Mouse (Mus musculus) layer of hippocampus, postnatal 10 days (tissue): Measurements from ENCODE around the gene H2-DMa. TPM values are rescaled to one million over a fixed set of nuclear protein-coding genes. Genes with fewer than 3 reads are reported as not detected.

Experiments
- DNase-seq, 2 experiments: peaks; one replicate each; pipeline ENCODE4 v3.0.0; 2021; ENCODE audit warnings: low spot score in 2 of 2
- total RNA-seq, 2 experiments: library from RNA; stranded (reverse); gene quantifications; 2 replicates each; pipeline ENCODE4 v1.2.3; 2021

H2-DMa gene
- total RNA-seq, 2 experiments from 2014 or later, result 34.4 to 38.6 TPM

DNA sequence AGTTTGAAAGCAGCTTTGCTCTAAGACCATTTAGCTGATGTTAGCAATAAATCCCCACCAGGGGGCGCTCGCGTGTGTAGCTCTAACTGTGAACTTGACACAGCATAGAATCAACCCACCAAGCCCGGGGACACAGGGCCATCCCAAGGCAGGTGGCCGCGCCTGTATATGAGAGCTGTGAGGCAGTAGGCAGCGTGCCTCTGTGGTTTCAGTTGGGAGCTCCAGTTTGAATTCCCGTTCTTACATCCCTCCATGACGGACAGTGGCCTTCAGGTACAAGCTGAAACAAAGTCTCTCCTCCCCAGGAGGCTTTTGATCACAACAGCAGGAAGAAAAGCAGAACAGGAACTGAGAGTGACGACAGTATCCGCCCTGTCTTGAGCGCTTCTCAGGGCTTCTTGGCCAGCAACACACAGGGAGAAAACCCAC is 17.7 kb upstream of the H2-DMa start:
- DNase-seq, result peak; percentile 95 to 97

DNA sequence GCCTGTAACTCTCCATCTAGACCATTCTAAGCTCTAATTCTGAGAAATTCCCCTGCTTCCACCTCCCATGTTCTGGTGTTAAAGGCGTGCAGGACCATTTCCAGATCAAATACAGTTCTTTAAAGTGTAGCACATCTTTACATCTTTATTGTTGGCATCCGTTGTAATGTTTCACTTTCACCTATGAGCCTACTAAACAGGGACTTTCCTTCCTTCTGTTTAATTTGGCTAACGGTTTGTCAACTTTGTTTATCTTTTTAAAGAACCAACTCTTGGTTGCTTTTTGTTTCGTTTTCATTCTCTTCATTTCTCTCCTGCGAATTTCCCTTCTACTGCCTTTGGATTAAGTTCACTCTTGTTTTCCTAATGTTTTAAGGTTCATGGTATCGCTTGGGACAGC is 16.5 kb upstream of the H2-DMa start:
- DNase-seq, result no peak

DNA sequence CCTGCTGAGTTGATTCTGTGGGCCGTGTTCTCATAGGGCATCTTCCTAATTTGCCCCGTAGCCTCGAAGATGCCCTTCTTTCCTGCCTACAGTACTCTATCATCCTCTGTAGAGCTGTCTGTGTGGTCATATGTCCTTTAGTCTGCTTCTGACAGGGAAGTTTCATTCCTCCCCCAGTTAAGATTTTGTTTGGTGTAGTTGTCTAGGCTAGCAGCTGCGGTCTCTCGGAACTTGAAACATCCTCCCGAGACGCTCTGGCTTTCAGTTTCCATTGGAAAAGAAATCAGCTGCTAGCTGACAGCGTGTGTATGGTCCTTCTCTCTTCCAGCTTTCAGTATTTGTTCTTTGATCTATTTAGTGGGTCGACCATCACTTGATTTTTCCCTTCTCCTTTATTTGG is 14.5 kb upstream of the H2-DMa start:
- DNase-seq, result no peak

DNA sequence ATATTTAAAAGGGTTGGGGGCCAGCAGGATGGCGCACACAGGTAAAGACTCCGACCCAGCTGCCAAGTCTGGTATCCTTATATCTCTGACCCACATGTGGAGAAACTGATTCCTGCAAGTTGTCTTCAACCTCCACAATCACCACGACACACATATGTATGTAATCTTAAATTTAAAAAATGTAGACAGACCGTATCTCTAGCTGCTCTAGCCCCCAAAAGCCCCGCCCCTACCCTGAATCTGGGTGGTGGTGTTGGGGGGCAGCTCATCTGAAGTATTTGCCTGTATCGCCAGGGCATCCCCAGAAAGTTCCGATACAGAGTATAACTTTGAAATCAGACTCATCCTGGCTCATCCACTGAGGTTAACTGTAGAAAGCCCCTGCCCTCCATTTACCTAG is 12.8 kb upstream of the H2-DMa start:
- no peak for DNase-seq

DNA sequence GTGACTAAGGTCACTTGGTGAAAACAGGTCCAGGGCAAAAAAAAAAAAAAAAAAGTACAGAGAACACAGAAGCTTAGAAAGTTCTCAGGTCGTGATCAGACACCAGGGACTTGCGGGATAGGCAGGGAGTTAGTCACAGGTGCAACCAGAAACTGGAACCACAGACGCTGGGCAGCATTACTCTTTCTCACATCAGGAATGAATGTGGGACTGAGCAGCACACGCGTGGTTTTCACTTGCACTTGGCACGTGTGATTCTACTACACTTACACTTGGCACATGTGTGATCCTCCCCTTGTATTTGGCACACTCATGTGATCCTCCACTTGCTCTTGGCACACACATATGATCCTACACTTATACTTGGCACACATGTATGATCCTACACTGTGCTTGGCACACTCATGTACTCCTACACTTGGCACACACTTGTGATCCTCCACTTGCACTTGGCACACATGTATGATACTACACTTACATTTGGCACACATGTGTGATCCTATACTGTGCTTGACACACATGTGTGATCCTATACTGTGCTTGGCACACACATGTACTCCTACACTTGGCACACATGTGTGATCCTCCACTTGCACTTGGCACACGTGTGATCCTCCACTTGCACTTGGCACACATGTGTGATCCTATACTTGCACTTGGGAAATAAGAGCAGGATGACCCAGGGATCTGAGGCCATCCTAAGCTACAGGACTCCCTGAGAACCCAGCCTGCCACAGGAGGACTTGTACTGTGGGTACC is 12.1 kb upstream of the H2-DMa start:
- DNase-seq, result no peak

DNA sequence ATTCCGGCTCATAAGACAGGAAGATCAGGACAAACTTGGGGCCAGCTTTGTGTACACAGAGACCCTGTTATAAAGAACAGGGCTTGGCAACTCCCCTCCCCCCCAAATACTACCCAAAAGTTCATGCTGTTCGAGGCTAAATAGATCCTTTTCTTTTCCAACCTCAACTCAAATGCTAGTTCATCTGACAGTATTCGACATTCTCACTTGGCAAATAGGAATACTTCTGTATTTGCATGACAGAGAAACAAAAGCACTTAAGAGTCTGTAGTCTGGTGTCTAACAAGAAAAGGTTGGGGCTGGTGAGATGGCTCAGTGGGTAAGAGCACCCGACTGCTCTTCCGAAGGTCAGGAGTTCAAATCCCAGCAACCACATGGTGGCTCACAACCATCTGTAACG is 10.9 kb upstream of the H2-DMa start:
- no peak for DNase-seq

DNA sequence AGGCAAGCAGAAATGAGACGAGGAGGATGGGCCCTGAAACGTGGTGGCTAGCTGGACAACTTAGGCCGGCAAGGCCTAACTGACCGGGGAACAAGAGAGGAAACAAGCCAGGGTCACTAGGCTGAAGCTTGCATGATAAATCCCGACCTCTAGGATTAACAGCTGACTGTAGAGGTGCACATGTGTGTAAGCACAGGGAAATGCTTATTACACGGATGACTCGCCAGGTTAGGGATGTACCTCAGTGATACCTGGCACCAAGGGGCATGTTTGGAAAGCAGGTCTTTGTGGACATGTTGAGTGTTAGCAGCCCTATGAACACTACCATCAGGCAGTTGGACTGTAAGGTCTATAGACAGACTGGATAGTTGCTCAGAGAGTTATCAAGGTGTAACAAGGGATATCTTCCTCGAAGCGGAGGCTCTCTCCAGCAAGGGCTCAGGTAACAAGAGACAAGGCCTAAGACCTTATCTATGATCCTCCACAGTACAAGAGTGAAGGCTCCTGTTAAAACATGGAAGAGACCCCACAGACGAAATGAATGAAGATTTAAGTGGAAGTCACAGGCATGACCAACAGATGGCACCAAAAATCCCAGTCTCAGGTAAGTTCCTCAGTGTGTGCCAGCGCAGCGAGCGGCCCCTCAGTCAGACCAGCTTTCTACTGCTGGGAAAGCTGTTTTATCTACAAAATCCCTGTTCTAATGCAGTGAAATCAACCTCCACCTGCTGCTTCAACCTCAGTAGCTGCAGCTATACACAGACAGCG is 10.1 kb upstream of the H2-DMa start:
- DNase-seq, result no peak

DNA sequence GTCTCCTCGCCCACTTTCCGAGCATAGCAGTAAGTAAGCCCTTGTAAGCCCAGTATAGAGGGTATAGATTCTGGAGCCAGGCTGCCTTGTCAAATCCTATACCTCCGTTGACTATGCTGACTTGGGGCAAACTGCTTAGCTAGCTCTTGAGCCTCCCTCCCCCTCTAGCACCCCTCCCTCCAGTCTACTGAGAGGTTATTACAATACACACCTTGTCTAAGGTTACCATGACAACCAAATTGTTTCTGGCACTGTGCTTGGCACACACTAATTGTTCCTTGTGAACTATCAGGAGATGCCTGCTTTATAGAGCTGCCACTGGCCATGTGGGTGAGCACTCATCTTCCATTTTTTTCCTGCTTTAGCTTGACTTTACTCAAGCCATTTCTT is 9.5 kb upstream of the H2-DMa start:
- DNase-seq, result no peak

DNA sequence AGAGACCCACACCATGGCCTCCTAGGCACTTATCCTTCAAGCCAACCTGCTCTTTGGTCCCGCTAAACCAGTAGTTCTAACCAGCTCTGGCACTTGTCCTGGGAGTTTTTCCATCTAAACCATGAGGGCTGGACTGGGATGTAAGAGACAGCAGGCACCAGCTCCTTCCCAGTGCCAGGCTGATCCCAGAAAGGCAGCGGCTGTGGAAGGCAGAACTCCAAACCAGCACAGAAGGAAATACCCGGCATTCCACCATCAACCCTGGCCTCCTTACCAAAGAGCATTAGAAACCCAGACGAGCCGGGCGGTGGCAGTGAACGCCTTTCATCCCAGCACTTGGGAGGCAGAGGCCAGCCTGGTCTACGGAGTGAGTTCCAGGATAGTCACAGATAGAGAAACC is 9.0 kb upstream of the H2-DMa start:
- DNase-seq, result no peak

DNA sequence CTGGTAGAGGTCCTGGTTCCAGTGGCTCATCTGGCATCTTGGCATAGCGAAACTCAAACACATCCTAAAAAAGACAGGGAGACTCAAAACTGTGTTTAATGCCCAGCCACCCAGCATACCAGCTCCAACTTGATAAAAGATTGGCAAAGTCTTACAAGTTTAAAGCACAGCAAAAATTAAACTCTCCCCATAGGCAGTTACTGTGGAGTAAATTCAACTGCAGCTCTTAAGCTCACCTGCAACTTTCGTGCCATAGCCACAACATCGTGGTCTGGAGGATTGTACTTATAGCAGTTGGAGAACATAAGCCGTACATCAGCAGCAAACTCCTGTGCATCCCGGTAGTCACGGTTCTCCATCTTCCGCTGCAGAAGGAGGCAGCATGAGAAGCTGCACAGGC is 5.2 kb upstream of the H2-DMa start:
- DNase-seq, result no peak

DNA sequence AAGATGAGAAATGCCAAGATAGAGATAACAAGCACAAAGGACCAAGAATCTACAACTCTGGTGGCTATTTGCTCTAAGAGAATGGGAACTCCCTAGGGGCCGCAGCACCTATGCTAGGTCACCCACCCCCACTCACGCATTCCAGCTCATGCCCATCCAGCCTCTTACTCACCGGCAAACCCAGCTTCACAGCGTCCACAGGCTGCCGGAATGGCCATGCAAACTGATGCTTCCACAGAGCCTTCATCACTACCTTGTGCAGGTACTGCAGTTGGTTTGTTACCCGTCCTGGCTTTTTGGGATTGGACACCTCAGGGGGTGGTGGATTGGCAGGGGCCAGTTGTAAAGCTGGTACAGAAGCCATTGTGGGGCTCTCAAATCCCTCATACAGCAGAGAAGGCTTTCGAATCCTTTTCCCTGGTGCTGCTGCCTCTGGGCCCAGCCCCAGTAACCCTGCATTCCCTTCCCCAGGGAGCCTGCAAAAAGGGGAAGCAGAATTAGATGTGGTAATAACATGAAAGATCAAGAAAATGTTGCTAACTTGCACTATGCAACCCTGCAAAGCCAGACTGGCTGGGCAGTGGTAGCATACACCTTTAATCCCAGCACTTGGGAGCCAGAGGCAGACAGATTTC is 2.5 kb upstream of the H2-DMa start:
- no peak for DNase-seq

DNA sequence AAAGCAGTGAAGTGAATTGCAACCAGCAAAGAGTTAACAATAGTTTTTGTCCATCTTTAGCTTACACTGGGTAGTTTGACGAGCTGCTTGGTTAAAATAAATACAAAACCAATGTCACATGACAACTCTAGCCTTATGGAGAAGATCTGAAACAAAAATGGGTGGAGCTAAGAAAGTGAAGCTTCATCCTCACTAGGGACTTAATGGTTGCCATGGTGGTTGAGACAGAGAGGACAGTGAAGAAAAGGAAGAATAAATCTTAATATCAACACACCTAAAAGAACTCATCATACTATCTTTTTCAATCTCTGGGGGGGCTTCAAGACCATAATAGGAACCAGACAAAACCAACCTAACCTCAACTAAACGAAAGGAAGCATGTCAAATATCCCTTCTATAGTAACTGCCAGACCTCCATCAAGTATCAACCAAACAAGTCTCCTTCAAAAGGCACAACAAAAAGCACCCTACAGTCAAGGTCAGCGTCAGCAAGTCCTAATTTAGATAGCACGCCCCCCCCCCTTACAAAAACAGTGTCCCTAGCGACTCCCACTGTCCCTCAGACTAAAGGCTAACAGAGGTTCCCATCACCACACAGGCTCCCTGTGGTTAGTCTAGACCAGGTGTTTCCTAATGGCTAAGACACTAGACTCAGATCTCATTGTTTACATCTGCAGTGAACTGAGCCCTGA is 1.8 kb upstream of the H2-DMa start:
- no peak for DNase-seq

DNA sequence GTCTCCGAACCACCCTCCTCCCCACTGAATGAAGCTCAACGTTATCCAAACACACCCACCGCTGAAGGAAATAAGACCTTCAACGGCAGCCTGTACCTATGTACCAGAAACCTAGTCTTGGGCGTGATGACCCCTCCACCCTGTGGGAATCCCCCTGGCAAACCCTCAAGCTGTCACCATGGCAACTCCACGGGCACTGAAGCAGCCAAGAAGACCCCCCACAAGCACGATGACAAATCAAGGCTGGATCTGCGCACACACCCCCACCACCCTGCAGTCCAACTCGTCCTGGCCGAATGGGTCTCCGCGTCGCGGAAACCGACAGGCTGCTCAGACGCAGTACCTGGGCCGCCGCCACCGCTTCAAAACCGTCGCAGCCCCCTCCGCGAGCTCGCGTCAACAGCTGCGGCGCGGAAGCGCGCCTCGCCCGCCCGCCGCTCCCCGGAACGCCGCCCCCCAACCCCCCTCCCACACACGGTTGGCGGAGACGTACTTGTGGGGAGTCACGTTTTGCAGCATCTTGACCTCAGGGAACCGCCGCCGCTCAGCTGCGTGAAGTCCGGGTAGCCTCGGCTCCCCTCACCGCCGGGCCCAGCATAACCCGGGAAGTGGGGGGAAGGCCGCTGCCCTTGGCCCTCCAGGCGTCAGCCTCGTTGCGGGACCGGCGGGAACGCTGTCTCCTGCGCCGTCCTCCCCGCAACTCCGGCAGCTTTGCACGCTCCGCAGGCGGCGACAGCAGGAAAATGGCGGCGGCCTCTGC is 1.0 kb upstream of the H2-DMa start:
- peak; percentile 60 to 67 for DNase-seq

DNA sequence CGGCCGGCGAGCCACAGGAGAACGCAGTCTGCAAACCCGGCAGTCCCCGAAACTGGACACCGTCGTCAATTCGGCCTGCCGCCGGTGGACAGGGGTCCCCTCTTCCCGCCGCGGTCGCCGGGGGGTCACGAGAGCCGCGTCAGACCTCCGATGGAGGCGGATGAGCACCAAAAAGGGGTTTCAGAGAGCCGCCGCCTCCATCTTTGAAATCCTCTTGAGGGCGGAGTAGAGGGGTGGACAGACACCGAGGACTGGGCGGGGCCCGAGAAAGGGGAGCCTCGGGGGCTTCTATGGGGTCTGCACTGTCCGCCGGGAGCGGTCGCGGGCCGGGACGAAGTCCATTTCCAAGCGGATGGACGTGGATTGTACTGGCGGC is 480 bp upstream of the H2-DMa start:
- no peak for DNase-seq

DNA sequence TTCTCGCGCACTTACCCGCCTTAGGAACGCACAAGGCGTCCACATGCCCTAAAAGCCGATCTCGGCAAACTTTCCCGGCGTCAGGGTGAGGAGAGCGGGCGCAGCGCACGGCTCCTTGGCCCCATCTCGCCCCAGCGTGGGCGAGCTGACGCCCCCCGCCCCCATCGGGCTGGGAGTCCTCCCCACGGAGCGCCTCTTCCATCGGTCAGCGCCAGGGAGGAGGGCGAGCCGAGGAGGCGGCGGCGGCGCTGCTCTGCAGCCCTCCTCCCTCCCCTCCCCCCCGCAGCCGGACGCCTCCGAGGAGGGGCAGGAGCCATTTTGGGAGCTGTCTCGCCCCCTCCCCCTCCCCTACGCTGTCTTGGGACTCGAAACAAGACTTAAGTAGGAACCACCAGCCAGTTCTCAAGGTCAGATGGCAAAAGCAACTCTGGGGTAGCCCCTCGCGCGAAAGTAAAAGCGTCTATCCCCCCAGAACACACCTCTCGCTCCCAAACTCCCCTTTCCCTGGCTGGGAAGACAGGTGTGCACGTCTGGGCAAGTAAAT is 911 bp downstream of the H2-DMa start:
- peak; percentile 84 to 89 for DNase-seq

DNA sequence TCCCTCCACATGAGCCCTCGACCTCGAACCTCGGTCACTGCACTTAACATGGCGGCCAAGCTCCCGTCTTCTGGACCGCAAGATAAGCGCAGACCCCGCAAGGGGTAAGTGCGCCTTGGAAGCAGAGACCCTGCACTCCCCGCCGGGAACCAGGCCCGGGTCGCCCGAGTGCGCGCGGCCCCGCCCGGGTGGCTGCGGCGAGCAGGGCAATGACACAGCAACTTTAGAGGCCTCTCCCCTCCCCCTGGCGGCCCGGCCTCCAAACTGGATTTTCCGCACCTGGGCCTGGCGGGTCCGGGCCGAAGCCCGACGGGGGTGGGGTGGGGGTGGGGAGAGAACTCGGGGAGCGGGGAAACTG is 1.5 kb downstream of the H2-DMa start:
- peak; percentile 79 to 81 for DNase-seq

DNA sequence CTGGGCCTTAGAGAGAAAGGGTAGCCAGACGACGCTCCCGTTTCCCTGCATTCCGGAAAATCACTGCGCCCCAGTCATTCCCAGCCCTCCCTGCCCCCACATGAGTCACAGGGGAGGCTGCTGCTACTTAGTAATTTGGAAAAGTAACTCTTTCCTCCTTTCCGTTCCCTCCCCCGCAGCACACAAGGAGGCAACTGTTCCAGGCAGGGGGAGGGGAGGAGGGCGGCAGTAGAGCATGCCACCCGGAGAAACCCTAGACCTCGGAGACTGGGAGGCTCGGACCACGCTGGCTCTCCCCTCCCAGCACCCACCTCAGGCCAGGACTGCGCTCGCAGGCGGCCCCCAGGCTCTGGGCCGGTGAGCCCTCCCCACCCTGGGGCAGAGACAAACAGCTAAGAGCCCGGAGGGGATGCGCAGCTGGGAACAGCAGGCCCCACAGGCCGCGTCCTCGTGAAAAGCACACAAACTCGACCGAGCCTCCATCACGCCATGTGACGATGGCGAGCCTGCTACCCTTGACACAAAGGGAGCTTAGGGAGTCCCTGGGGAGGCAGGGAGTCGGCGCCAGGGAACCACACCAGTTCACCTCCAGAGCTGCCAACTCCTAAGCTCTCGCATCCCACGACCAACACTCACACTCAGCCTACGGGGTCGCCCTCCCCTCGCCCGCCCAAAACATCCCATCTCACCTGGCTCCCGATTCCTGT is 2.0 kb downstream of the H2-DMa start:
- DNase-seq, result peak; percentile 84 to 89

DNA sequence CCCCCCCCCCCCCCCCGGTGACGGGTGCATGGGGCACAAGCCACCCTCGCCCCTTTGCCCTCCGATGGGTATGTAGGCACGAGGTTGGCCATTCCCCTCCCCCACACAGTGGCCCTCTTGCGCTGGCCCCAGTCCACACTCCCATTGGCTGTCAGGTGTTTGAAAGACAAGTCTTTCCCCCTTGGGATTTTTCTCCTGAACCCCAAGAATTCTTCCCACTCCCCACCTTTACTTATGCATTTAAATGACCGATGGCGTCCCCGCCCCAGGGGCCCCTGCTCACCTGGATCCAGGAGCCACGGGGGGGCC is 2.5 kb downstream of the H2-DMa start:
- DNase-seq, result peak; percentile 73 to 78

DNA sequence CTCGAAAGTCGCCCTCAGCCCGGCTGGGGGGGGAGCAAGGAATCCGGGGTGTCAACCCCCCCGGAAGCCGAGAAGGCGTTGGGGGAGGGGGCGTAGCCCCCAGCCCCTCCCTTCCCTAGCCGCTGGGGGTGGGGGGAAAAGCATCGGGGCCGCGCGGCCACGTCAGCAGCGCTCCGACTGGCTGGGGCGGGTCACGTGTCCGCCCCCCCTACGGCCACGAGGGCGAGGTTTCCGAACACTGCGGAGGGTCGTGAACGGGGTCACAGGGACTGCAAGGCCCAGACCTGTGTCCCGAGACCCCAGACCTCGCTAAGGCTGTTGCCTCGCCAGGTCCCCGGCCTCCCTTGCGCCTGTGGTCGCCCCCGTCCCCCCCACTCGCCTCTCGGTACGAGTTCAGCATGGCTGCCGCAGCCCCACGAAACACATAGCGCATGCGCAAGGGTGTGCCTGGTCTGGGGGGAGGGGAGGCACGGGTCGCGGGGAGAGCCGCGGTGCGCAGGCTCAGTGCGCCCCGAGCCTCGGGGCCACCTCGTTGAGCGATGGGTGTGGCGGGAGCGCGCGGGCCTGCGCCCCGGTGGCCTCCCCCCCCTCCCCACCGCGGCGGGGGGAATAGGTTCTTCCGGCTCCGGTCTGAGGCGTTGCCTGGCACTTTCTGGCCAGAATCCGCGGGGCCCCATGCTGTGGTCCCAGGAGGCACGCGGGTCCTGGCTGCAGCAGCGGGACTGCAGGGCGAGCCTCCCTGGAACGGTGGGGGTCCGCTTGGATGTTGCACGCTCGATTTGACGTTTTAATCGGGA is 3.0 kb downstream of the H2-DMa start, which contains the start of gene Brd2:
Brd2 (minus strand) TSS at position 447 of the 797 bp plus-strand sequence.
- DNase-seq, result peak; percentile 98 to 99
